Mouse (Mus musculus) thymus, postnatal 4 days (tissue): ENCODE measurements around the gene L3mbtl3.

ENCODE experiments used
- DNase-seq: peaks from one replicate; pipeline ENCODE4 v3.0.0; 2021

The L3mbtl3 gene

GRCm38 (mm10) chr10:26333966-26334365 is 41.8 kb downstream of the L3mbtl3 start:
- no peak for DNase-seq

GRCm38 (mm10) chr10:26332781-26333180 is 43.0 kb downstream of the L3mbtl3 start:
- DNase-seq = no peak

GRCm38 (mm10) chr10:26328843-26329242 is 46.9 kb downstream of the L3mbtl3 start:
- DNase-seq = no peak

GRCm38 (mm10) chr10:26327691-26328542 is 47.9 kb downstream of the L3mbtl3 start:
- DNase-seq = no peak

GRCm38 (mm10) chr10:26327291-26327690 is 48.5 kb downstream of the L3mbtl3 start:
- DNase-seq = no peak

GRCm38 (mm10) chr10:26325320-26325719 is 50.5 kb downstream of the L3mbtl3 start:
- DNase-seq = no peak

- peak; percentile 66 for DNase-seq
Observed at GRCm38 (mm10) chr10:26322344-26323051, 53.3 kb downstream of the L3mbtl3 start.

GRCm38 (mm10) chr10:26320679-26321078 is 55.1 kb downstream of the L3mbtl3 start:
- no peak for DNase-seq

- DNase-seq = no peak
Observed at GRCm38 (mm10) chr10:26314327-26314726, 61.4 kb downstream of the L3mbtl3 start.

- DNase-seq = no peak
Observed at GRCm38 (mm10) chr10:26303485-26303884, 72.3 kb downstream of the L3mbtl3 start.

- DNase-seq = no peak
Observed at GRCm38 (mm10) chr10:26302336-26302735, 73.4 kb downstream of the L3mbtl3 start.

GRCm38 (mm10) chr10:26297626-26298025 is 78.1 kb downstream of the L3mbtl3 start:
- DNase-seq = peak; percentile 38

- DNase-seq = no peak
Observed at GRCm38 (mm10) chr10:26297200-26297599, 78.6 kb downstream of the L3mbtl3 start.

- no peak for DNase-seq
Observed at GRCm38 (mm10) chr10:26287136-26287535, 88.6 kb downstream of the L3mbtl3 start.

GRCm38 (mm10) chr10:26280009-26280408 is 95.8 kb downstream of the L3mbtl3 start:
- DNase-seq = no peak

- DNase-seq = no peak
Observed at GRCm38 (mm10) chr10:26275414-26275813, 100.4 kb downstream of the L3mbtl3 start.

- DNase-seq = no peak
Observed at GRCm38 (mm10) chr10:26263744-26264459, 111.9 kb downstream of the L3mbtl3 start.

- no peak for DNase-seq
Observed at GRCm38 (mm10) chr10:26259908-26260307, 115.9 kb downstream of the L3mbtl3 start.

GRCm38 (mm10) chr10:26249426-26250165 is 126.2 kb downstream of the L3mbtl3 start:
- DNase-seq = no peak

- no peak for DNase-seq
Observed at GRCm38 (mm10) chr10:26244466-26244865, 131.3 kb downstream of the L3mbtl3 start.

GRCm38 (mm10) chr10:26243203-26243602 is 132.6 kb downstream of the L3mbtl3 start:
- DNase-seq = no peak

- DNase-seq = no peak
Observed at GRCm38 (mm10) chr10:26239090-26239489, 136.7 kb downstream of the L3mbtl3 start.

GRCm38 (mm10) chr10:26238559-26238958 is 137.2 kb downstream of the L3mbtl3 start:
- no peak for DNase-seq
